Mouse (Mus musculus) embryonic fibroblast, embryonic 13.5 days (primary cell): Measurements from ENCODE around the gene Tnfsf11.

Experiments
- CTCF ChIP-seq: IDR thresholded peaks from 2 replicates; pipeline ENCODE4 v1.5.1; 2011; ENCODE audit warnings: mild to moderate bottlenecking, control low read depth, low read length, moderate library complexity, borderline replicate concordance; ENCODE audit not compliant: insufficient read depth
- POLR2A ChIP-seq: IDR thresholded peaks from 2 replicates; pipeline ENCODE4 v1.6.1; 2011; ENCODE audit warnings: low read depth, mild to moderate bottlenecking, control low read depth, low read length, moderate library complexity

- TF ChIP-seq CTCF = peak; percentile 78
- TF ChIP-seq POLR2A = no peak
Observed at GRCm38 (mm10) chr14:78273571-78273970, 34.3 kb downstream of the Tnfsf11 start.
